Comparison of ENCODE assay signal across 29 mouse cellular contexts in the genomic region with DNA sequence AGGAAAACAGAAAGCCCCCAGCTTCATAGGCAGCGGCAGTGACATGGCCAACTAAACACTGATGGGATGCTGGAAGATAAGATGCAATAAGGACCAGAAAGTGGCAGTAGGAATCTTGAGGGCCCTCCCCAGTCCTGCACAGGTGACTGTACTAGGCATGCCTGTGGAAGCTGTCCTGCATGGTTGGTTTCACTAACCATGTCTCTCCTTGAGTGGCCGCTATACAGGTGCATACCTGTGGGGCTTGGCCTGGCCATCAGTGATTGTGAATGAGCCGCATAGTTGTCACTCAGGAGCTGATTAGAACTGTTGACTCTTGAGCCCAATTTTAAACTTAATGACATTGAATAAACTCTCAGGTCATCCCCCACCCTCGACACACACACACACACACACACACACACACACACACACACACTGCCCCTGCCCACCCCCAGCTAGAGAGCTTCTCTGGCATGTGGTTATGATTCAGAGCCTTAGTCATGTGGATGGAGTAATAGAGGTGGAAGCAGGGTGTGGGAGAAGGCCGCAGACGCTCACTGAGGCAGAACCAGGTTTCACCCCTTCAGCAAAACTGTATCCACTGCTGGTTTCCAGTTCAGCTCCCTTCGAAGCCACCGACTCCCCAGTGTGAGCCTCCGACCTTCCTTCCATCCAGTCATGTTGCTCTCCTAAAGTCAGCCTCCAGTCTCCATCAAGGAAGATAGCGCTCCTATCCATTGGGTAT.
DNase-seq lines count a peak whose midpoint lies in the region; ATAC-seq lines count a peak whose summit lies in the region.
"Had no signal": no experiment of that assay in that cellular context is flagged by ENCODE, and none has a peak within 500 bp of the region (broad histone marks: within the 10 kb centered on the region; RNA-seq: fewer than 3 reads in every experiment).

No protein-coding gene starts in this region.

- no peak overlapping the region for H3K9ac ChIP-seq in lung, embryonic 16.5 days (ENCODE audit: low read length)
- H3K9ac ChIP-seq: embryonic facial prominence, embryonic 13.5 days; forebrain, embryonic 12.5 days; heart, embryonic 13.5 days; hindbrain, embryonic 12.5 days; limb, embryonic 12.5 days; liver, postnatal 0 days had no signal

- peak; percentile 57; the same call in 1 of the 2 replicates for ATAC-seq in lung, embryonic 16.5 days (ENCODE audit: low read depth)
- ATAC-seq in CD4-positive, CD25-positive, alpha-beta regulatory T cell, adult 4 months, result no peak
- ATAC-seq: liver, postnatal 0 days had no signal

- H3K27me3 ChIP-seq in lung, embryonic 16.5 days (ENCODE audit: control insufficient read depth, insufficient read depth, low read depth, low read length), result no peaks in the 10 kb centered on the region
- H3K27me3 ChIP-seq: embryonic facial prominence, embryonic 13.5 days; forebrain, embryonic 12.5 days; heart, embryonic 13.5 days; hindbrain, embryonic 12.5 days; limb, embryonic 12.5 days had no signal

- no peak overlapping the region for H3K27ac ChIP-seq in lung, embryonic 16.5 days (ENCODE audit: low read length)
- peak overlapping the region; percentile 96 for H3K27ac ChIP-seq in macrophage
- H3K27ac ChIP-seq: embryonic facial prominence, embryonic 13.5 days; forebrain, embryonic 12.5 days; heart, adult 2 months; heart, embryonic 13.5 days; hindbrain, embryonic 12.5 days; limb, embryonic 12.5 days; midbrain, embryonic 10.5 days had no signal

- no peak overlapping the region for H3K4me3 ChIP-seq in lung, embryonic 16.5 days (ENCODE audit: low read length)
- no peak overlapping the region for H3K4me3 ChIP-seq in macrophage (ENCODE audit: inconsistent target)
- H3K4me3 ChIP-seq: embryonic facial prominence, embryonic 13.5 days; erythroblast, embryonic 14.5 days; forebrain, embryonic 12.5 days; heart, adult 2 months; heart, embryonic 13.5 days; hindbrain, embryonic 12.5 days; limb, embryonic 12.5 days; midbrain, embryonic 10.5 days had no signal

- H3K79me2 ChIP-seq in macrophage (ENCODE audit: inconsistent target), result no peaks in the 10 kb centered on the region

- DNase-seq in adrenal gland, adult 2 months, result peak; percentile 17
- no peak for DNase-seq in adrenal gland, postnatal 14 days
- DNase-seq in lung, postnatal 14 days, result no peak
- DNase-seq in 416B (ENCODE audit: low read depth), result peak; percentile 59
- DNase-seq: cerebellum, adult 8-10 months; cerebellum, postnatal 36 days; embryo, embryonic 11 days; gastrocnemius, postnatal 36 days; heart, adult 2 months; heart, postnatal 14 days; kidney, adult 11 months; kidney, postnatal 25 days; layer of hippocampus, postnatal 36 days; liver, postnatal 0 days; retina, postnatal 1 day; right cerebral cortex, postnatal 25 days; spleen, adult 18-20 months; thymus, postnatal 25 days had no signal

- H3K9me3 ChIP-seq in lung, embryonic 16.5 days (ENCODE audit: control insufficient read depth, low read length), result no peaks in the 10 kb centered on the region
- H3K9me3 ChIP-seq: embryonic facial prominence, embryonic 13.5 days; forebrain, embryonic 12.5 days; heart, embryonic 13.5 days; hindbrain, embryonic 12.5 days; limb, embryonic 12.5 days; midbrain, embryonic 10.5 days had no signal

- 70% methylated on average over 10 of the region's 10 CpGs for WGBS in lung, embryonic 16.5 days
- WGBS in macrophage (ENCODE audit: missing documents), result 53% methylated on average over 8 of the region's 10 CpGs

- peaks cover 7% of the 10 kb centered on the region for H3K4me1 ChIP-seq in lung, embryonic 16.5 days (replicated peaks; ENCODE audit: control insufficient read depth, insufficient read depth, low read length)
- H3K4me1 ChIP-seq: embryonic facial prominence, embryonic 13.5 days; heart, embryonic 13.5 days; hindbrain, embryonic 12.5 days had no signal

- no peaks in the 10 kb centered on the region for H3K36me3 ChIP-seq in lung, embryonic 16.5 days (ENCODE audit: control insufficient read depth, insufficient read depth, low read length)
- no peaks in the 10 kb centered on the region for H3K36me3 ChIP-seq in macrophage (ENCODE audit: inconsistent target)
- H3K36me3 ChIP-seq: embryonic facial prominence, embryonic 13.5 days; forebrain, embryonic 12.5 days; heart, embryonic 13.5 days; hindbrain, embryonic 12.5 days; limb, embryonic 12.5 days; midbrain, embryonic 10.5 days had no signal

- H3K4me2 ChIP-seq in lung, embryonic 16.5 days (ENCODE audit: low read depth, low read length), result no peak overlapping the region
- H3K4me2 ChIP-seq: embryonic facial prominence, embryonic 13.5 days; forebrain, embryonic 12.5 days; heart, embryonic 13.5 days; hindbrain, embryonic 12.5 days; limb, embryonic 12.5 days; liver, embryonic 11.5 days had no signal

Comparison
In these comparisons a context has a peak if more than half of its experiments do, and no peak if none do; other contexts are left out.
1. DNase-seq: peak in adrenal gland, adult 2 months (single experiment) and 416B (single experiment); none in adrenal gland, postnatal 14 days (single experiment) and lung, postnatal 14 days (single experiment).